Mouse (Mus musculus): Measurements from ENCODE around the gene Kndc1. TPM values are rescaled to one million over a fixed set of nuclear protein-coding genes. Genes with fewer than 3 reads are reported as not detected.

The Kndc1 gene
- polyA plus RNA-seq, 1 experiment from 2014 or later: 0.46 TPM

DNA sequence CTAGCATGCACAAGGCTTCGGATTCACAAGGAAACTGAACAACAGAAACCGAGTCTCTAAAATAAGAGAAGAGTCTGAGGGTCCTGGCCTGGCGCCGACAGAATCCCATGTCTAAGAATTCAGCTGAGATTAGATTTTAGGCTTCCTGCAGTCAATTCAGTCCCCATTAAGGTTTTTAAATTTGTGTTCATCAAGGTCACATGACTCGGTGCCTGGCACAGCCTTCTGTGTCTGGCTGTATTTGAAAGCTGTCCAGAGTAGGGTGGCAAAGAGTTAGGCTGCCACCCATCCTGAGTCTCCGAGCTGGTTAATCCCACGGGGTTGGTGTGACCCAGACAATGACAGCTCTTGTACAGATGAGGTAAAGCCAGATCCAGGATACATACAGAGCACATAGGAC lies 2.3 kb downstream of the Kndc1 start:
- H3K9ac ChIP-seq (replicated peaks; ENCODE audit: low read depth, low read length): no peak overlapping the region
- no peak overlapping the region for H3K4me3 ChIP-seq (ENCODE audit: low read depth, low read length)
- no peaks in the 10 kb centered on the region for H3K36me3 ChIP-seq (ENCODE audit: control insufficient read depth, insufficient read depth, low read length)
- ATAC-seq (ENCODE audit: insufficient number of reproducible peaks, insufficient read depth, low FRiP score, low read depth): no peak
- 84% methylated on average over 7 of the region's 7 CpGs for WGBS
- no peaks in the 10 kb centered on the region for H3K4me1 ChIP-seq (ENCODE audit: control insufficient read depth, insufficient read depth, low read length)
- no peak overlapping the region for H3K27ac ChIP-seq (ENCODE audit: low read length)
- H3K4me2 ChIP-seq (replicated peaks; ENCODE audit: low read depth, low read length): no peak overlapping the region
- peaks cover 16% of the 10 kb centered on the region for H3K27me3 ChIP-seq (ENCODE audit: control insufficient read depth, insufficient read depth, low read length)
- no peaks in the 10 kb centered on the region for H3K9me3 ChIP-seq (ENCODE audit: control insufficient read depth, low read depth, low read length)

DNA sequence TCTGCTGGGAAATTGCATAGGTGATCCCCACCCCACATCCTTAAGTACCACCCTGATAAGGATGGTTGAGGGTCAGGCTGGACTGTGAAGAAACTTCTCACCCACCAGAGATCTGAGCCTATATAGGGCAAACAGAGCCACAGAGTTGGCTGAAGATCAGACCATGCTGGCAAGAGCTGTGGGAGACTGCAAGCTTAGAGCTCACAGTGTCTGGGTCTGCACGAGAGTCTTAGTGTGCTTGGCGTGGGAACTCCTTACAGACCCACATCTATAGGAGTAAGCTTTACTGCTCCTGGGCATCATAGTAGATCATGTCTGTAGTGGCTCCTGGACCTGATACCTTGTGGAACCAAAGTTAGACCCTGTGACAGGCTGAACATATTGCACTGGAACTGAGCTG lies 4.1 kb downstream of the Kndc1 start:
- H3K4me2 ChIP-seq (replicated peaks; ENCODE audit: low read depth, low read length): no peak overlapping the region
- ATAC-seq (ENCODE audit: insufficient number of reproducible peaks, insufficient read depth, low FRiP score, low read depth): no peak
- no peak overlapping the region for H3K9ac ChIP-seq (replicated peaks; ENCODE audit: low read depth, low read length)
- H3K27ac ChIP-seq (ENCODE audit: low read length): no peak overlapping the region
- 74% methylated on average over 2 of the region's 2 CpGs for WGBS
- H3K9me3 ChIP-seq (ENCODE audit: control insufficient read depth, low read depth, low read length): no peaks in the 10 kb centered on the region
- H3K4me1 ChIP-seq (ENCODE audit: control insufficient read depth, insufficient read depth, low read length): no peaks in the 10 kb centered on the region
- H3K27me3 ChIP-seq (ENCODE audit: control insufficient read depth, insufficient read depth, low read length): peaks cover 13% of the 10 kb centered on the region
- H3K4me3 ChIP-seq (ENCODE audit: low read depth, low read length): no peak overlapping the region
- H3K36me3 ChIP-seq (ENCODE audit: control insufficient read depth, insufficient read depth, low read length): no peaks in the 10 kb centered on the region

DNA sequence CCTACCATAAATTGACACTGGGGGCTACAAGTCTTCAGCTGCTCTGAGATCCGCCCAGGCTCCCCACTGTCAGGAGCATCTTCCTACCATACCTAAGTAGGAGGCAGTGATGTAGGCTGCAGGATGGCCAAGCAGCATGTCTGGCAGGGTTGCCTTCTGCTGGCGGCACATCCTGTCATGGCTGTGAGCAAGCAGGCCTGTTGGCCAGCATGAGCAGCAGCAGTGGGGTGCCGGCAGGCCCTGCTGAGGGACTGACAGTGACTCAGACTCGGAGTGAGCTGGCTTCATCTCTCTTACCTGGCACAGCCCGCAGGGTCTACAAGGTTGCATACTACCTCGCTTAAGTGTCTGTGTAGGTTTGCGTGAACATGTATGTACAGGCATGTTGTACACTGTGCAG lies 5.0 kb downstream of the Kndc1 start:
- 80% methylated on average over 7 of the region's 7 CpGs for WGBS
- no peak overlapping the region for H3K9ac ChIP-seq (replicated peaks; ENCODE audit: low read depth, low read length)
- peaks cover 5% of the 10 kb centered on the region; the same call in 1 of the 2 replicates for H3K27me3 ChIP-seq (ENCODE audit: control insufficient read depth, insufficient read depth, low read length)
- no peak overlapping the region for H3K4me2 ChIP-seq (replicated peaks; ENCODE audit: low read depth, low read length)
- no peaks in the 10 kb centered on the region for H3K36me3 ChIP-seq (ENCODE audit: control insufficient read depth, insufficient read depth, low read length)
- no peaks in the 10 kb centered on the region for H3K9me3 ChIP-seq (ENCODE audit: control insufficient read depth, low read depth, low read length)
- no peaks in the 10 kb centered on the region for H3K4me1 ChIP-seq (ENCODE audit: control insufficient read depth, insufficient read depth, low read length)
- no peak for ATAC-seq (ENCODE audit: insufficient number of reproducible peaks, insufficient read depth, low FRiP score, low read depth)
- H3K4me3 ChIP-seq (ENCODE audit: low read depth, low read length): no peak overlapping the region
- H3K27ac ChIP-seq (ENCODE audit: low read length): no peak overlapping the region

DNA sequence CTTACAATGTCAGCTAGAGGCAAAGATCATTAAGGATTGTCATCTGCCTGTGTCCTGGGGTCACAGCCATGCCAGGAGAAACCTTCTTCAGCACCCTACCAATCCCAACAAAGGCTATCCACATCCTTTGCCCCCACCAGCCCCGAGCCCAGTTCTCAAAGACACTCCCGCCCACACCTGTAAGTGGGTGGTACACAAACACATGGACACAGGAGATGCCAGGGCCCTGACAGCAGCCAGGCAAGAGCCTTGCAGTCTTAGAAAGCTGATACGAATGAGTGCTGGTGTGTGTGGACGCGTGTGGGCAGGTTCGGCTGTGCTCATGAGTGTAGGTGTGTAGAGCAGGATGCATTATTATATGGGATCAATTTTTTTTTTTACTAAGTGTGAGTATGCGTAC lies 6.0 kb downstream of the Kndc1 start:
- no peak overlapping the region for H3K4me2 ChIP-seq (replicated peaks; ENCODE audit: low read depth, low read length)
- WGBS: 93% methylated on average over 7 of the region's 7 CpGs
- no peaks in the 10 kb centered on the region for H3K4me1 ChIP-seq (ENCODE audit: control insufficient read depth, insufficient read depth, low read length)
- no peak overlapping the region for H3K27ac ChIP-seq (ENCODE audit: low read length)
- no peak overlapping the region for H3K9ac ChIP-seq (replicated peaks; ENCODE audit: low read depth, low read length)
- ATAC-seq (ENCODE audit: insufficient number of reproducible peaks, insufficient read depth, low FRiP score, low read depth): no peak
- H3K4me3 ChIP-seq (ENCODE audit: low read depth, low read length): no peak overlapping the region
- no peaks in the 10 kb centered on the region for H3K27me3 ChIP-seq (ENCODE audit: control insufficient read depth, insufficient read depth, low read length)
- no peaks in the 10 kb centered on the region for H3K36me3 ChIP-seq (ENCODE audit: control insufficient read depth, insufficient read depth, low read length)
- H3K9me3 ChIP-seq (ENCODE audit: control insufficient read depth, low read depth, low read length): no peaks in the 10 kb centered on the region

DNA sequence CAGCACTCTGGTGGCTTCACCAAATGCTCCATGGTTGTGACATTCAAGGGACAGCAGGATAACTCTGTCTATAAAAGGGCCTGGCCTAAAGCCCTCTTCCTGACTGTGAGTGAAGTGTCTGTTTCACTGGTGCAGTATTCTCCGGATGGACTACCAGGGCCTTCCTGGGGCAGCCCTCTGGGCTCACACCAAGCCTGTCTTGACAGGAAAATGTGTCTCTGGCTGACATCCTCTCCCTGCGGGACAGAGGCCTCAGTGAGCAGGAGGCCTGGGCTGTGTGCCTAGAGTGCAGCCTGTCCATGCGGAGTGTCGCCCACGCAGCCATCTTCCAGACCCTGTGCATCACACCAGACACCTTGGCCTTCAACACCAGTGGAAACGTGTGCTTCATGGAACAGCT lies 6.4 kb downstream of the Kndc1 start:
- Histone ChIP-seq H3K36me3 (ENCODE audit: control insufficient read depth, insufficient read depth, low read length) (no peaks in the 10 kb centered on the region), H3K4me2 (replicated peaks; ENCODE audit: low read depth, low read length) (no peak overlapping the region), H3K27me3 (ENCODE audit: control insufficient read depth, insufficient read depth, low read length) (no peaks in the 10 kb centered on the region), H3K4me3 (ENCODE audit: low read depth, low read length) (no peak overlapping the region), H3K9ac (replicated peaks; ENCODE audit: low read depth, low read length) (no peak overlapping the region), H3K27ac (ENCODE audit: low read length) (no peak overlapping the region), H3K9me3 (ENCODE audit: control insufficient read depth, low read depth, low read length) (no peaks in the 10 kb centered on the region), H3K4me1 (ENCODE audit: control insufficient read depth, insufficient read depth, low read length) (no peaks in the 10 kb centered on the region)
- 85% methylated on average over 6 of the region's 6 CpGs for WGBS
- no peak for ATAC-seq (ENCODE audit: insufficient number of reproducible peaks, insufficient read depth, low FRiP score, low read depth)

DNA sequence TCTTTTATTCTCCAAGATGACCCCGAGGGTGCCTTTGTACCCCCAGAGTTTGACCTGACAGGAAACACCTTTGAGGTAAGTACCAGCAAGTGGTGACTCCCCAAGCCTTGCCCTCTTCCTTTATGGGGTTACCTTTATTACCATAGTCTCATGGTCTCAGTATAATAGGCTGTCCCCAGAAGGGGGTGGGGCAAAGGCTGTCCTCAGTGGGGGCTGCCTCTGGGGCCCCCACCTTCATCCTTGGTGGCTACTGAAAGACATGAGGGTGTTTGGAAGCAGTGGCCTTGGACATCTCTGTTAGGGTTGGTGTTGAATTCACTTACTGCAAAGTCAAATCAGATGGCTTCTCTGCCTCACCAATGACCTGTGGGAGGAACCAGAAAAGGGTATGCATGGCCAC lies 7.5 kb downstream of the Kndc1 start:
- WGBS: 50% methylated on average over 1 of the region's 1 CpGs
- no peaks in the 10 kb centered on the region for H3K9me3 ChIP-seq (ENCODE audit: control insufficient read depth, low read depth, low read length)

DNA sequence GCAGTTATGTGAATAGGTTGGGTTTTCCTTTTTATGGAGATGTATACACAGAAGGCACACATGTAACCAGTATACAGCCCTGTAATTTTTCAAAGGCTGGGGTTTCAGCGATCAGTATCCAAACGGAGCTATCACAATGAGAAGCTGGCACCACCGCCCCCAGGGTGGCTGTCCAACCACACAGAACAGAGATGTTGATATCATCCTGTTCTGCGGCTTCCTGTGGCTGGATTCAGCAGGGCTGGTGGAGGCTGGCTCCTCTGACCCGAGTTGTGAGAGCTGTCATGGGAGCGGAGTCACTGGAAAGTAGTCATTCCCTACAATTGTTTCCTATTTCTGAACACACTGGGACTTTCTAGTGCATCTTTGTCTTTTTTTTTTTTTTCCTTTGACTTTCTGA lies 10.8 kb downstream of the Kndc1 start:
- WGBS: 36% methylated on average over 6 of the region's 6 CpGs
- no peak for ATAC-seq (ENCODE audit: insufficient number of reproducible peaks, insufficient read depth, low FRiP score, low read depth)
- Histone ChIP-seq H3K36me3 (ENCODE audit: control insufficient read depth, insufficient read depth, low read length) (no peaks in the 10 kb centered on the region), H3K9me3 (ENCODE audit: control insufficient read depth, low read depth, low read length) (no peaks in the 10 kb centered on the region), H3K27ac (ENCODE audit: low read length) (no peak overlapping the region), H3K9ac (replicated peaks; ENCODE audit: low read depth, low read length) (no peak overlapping the region), H3K4me3 (ENCODE audit: low read depth, low read length) (no peak overlapping the region), H3K4me1 (ENCODE audit: control insufficient read depth, insufficient read depth, low read length) (peaks cover 7% of the 10 kb centered on the region; the same call in 1 of the 2 replicates), H3K27me3 (ENCODE audit: control insufficient read depth, insufficient read depth, low read length) (no peaks in the 10 kb centered on the region), H3K4me2 (replicated peaks; ENCODE audit: low read depth, low read length) (no peak overlapping the region)

More for the DNA sequence above, 7.5 kb downstream of the Kndc1 start:
- H3K9ac ChIP-seq (replicated peaks; ENCODE audit: low read depth, low read length): no peak overlapping the region
- no peaks in the 10 kb centered on the region for H3K27me3 ChIP-seq (ENCODE audit: control insufficient read depth, insufficient read depth, low read length)
- no peak for ATAC-seq (ENCODE audit: insufficient number of reproducible peaks, insufficient read depth, low FRiP score, low read depth)
- H3K4me1 ChIP-seq (ENCODE audit: control insufficient read depth, insufficient read depth, low read length): no peaks in the 10 kb centered on the region
- H3K27ac ChIP-seq (ENCODE audit: low read length): no peak overlapping the region
- no peak overlapping the region for H3K4me2 ChIP-seq (replicated peaks; ENCODE audit: low read depth, low read length)
- no peak overlapping the region for H3K4me3 ChIP-seq (ENCODE audit: low read depth, low read length)
- H3K36me3 ChIP-seq (ENCODE audit: control insufficient read depth, insufficient read depth, low read length): no peaks in the 10 kb centered on the region

DNA sequence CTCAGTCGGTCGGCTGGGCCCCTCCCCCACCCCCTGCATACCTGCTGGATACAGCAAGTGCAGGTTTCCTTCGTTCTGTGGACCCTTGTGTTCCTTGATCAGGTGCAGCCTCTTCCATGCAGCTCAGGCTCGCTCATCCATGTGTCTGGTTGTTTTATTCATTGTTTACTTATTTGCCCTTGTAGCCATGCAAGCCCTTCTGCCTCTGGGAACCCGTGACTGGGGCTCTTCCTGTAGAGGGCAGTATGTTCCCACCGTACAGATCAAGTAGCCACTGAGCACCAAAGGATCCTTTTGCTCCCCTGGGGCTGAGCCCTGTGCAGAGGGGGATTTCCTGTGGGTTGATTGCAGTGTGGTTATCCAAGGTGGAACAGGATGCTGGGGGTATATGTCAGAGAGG lies 11.2 kb downstream of the Kndc1 start:
- no peak overlapping the region for H3K27ac ChIP-seq (ENCODE audit: low read length)
- H3K4me2 ChIP-seq (replicated peaks; ENCODE audit: low read depth, low read length): no peak overlapping the region
- peaks cover 9% of the 10 kb centered on the region; the same call in 1 of the 2 replicates for H3K4me1 ChIP-seq (ENCODE audit: control insufficient read depth, insufficient read depth, low read length)
- no peaks in the 10 kb centered on the region for H3K27me3 ChIP-seq (ENCODE audit: control insufficient read depth, insufficient read depth, low read length)
- 6% methylated on average over 6 of the region's 6 CpGs for WGBS
- ATAC-seq (ENCODE audit: insufficient number of reproducible peaks, insufficient read depth, low FRiP score, low read depth): no peak
- no peaks in the 10 kb centered on the region for H3K36me3 ChIP-seq (ENCODE audit: control insufficient read depth, insufficient read depth, low read length)
- H3K9me3 ChIP-seq (ENCODE audit: control insufficient read depth, low read depth, low read length): no peaks in the 10 kb centered on the region
- H3K4me3 ChIP-seq (ENCODE audit: low read depth, low read length): no peak overlapping the region
- no peak overlapping the region for H3K9ac ChIP-seq (replicated peaks; ENCODE audit: low read depth, low read length)

DNA sequence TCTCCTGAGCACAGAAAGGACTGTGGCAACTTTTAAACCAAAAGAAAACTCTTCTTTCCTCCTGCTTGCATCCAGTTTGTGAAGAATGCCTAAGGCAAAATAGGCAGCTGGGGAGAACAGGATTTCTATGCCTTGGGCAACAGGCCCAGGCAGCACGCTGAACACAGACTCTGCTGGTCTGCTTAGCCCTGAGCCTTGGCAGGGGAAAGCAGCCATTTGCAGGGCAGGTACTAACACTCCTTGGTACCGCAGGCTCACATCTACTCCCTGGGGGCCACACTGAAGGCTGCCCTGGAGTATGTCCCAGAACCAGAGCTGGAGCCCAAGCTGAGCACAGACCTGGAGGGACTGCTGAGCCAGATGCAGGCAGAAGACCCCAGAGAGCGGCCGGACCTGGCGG lies 13.7 kb downstream of the Kndc1 start:
- 60% methylated on average over 5 of the region's 5 CpGs for WGBS
- Histone ChIP-seq H3K4me3 (ENCODE audit: low read depth, low read length) (no peak overlapping the region), H3K27ac (ENCODE audit: low read length) (no peak overlapping the region), H3K27me3 (ENCODE audit: control insufficient read depth, insufficient read depth, low read length) (no peaks in the 10 kb centered on the region), H3K4me1 (ENCODE audit: control insufficient read depth, insufficient read depth, low read length) (peaks cover 9% of the 10 kb centered on the region; the same call in 1 of the 2 replicates), H3K9me3 (ENCODE audit: control insufficient read depth, low read depth, low read length) (no peaks in the 10 kb centered on the region), H3K36me3 (ENCODE audit: control insufficient read depth, insufficient read depth, low read length) (no peaks in the 10 kb centered on the region), H3K9ac (replicated peaks; ENCODE audit: low read depth, low read length) (no peak overlapping the region), H3K4me2 (replicated peaks; ENCODE audit: low read depth, low read length) (no peak overlapping the region)
- no peak for ATAC-seq (ENCODE audit: insufficient number of reproducible peaks, insufficient read depth, low FRiP score, low read depth)

All from stomach, embryonic 14.5 days (tissue).